Mouse (Mus musculus) MN1 (cell line): Measurements from ENCODE around the gene Fam117b.

Experiments
- DNase-seq: peaks from one replicate; pipeline ENCODE4 v3.0.0-alpha.2; 2016; ENCODE audit warnings: low spot score

Gene Fam117b

GRCm38 (mm10) chr1:59986626-59987025, 73.8 kb downstream of the Fam117b start:
- DNase-seq = no peak

GRCm38 (mm10) chr1:59987399-59988040, 74.7 kb downstream of the Fam117b start:
- DNase-seq = no peak

GRCm38 (mm10) chr1:59995646-59996045, 82.8 kb downstream of the Fam117b start:
- DNase-seq = no peak

- no peak for DNase-seq
Measured at GRCm38 (mm10) chr1:59997352-59997751, 84.5 kb downstream of the Fam117b start.

GRCm38 (mm10) chr1:60000319-60000718, 87.5 kb downstream of the Fam117b start:
- peak; percentile 26 for DNase-seq

- DNase-seq = no peak
Measured at GRCm38 (mm10) chr1:60007337-60007736, 94.5 kb downstream of the Fam117b start.

GRCm38 (mm10) chr1:60008743-60009142, 95.9 kb downstream of the Fam117b start:
- DNase-seq = no peak

GRCm38 (mm10) chr1:60013779-60014178, 101.0 kb downstream of the Fam117b start:
- DNase-seq = no peak

- DNase-seq = no peak
Measured at GRCm38 (mm10) chr1:60015511-60015910, 102.7 kb downstream of the Fam117b start.

GRCm38 (mm10) chr1:60016136-60016611, 103.4 kb downstream of the Fam117b start:
- no peak for DNase-seq

GRCm38 (mm10) chr1:60017031-60017469, 104.2 kb downstream of the Fam117b start:
- no peak for DNase-seq
